ENCODE assay signal across 14 mouse cellular contexts in genomic region chr8:126571065-126571660, GRCm38 (mm10). TPM values are rescaled to one million over a fixed set of nuclear protein-coding genes. Genes with fewer than 3 reads are reported as not detected.
DNase-seq lines count a peak whose midpoint lies in the region; ATAC-seq lines count a peak whose summit lies in the region.
"Had no signal": no experiment of that assay in that cellular context is flagged by ENCODE, and none has a peak within 500 bp of the region (broad histone marks: within the 10 kb centered on the region; RNA-seq: fewer than 3 reads in every experiment).

No protein-coding gene starts in this region.

- no peak for ATAC-seq in midbrain, embryonic 16.5 days
- peak; percentile 20; the same call in 1 of the 2 replicates for ATAC-seq in liver, embryonic 16.5 days (ENCODE audit: low read depth)
- ATAC-seq: Patski had no signal

- intact Hi-C loops in heart, postnatal 14 days (cut with DNase I) = no loop called here

- 72% methylated on average over 15 of the region's 15 CpGs for WGBS in heart, embryonic 10.5 days
- WGBS in midbrain, embryonic 10.5 days = 86% methylated on average over 15 of the region's 15 CpGs
- WGBS in midbrain, embryonic 16.5 days = 87% methylated on average over 15 of the region's 15 CpGs
- 35% methylated on average over 15 of the region's 15 CpGs for WGBS in liver, embryonic 16.5 days (ENCODE audit: insufficient replicate concordance)

- no peaks in the 10 kb centered on the region for H3K27me3 ChIP-seq in heart, embryonic 10.5 days (ENCODE audit: insufficient read depth, poor library complexity, severe bottlenecking)
- H3K27me3 ChIP-seq in midbrain, embryonic 10.5 days (ENCODE audit: low read depth, poor library complexity, severe bottlenecking) = 0 out of 2 replicates have a peak, but pooled peaks cover 1% of the 10 kb centered on the region
- no peaks in the 10 kb centered on the region for H3K27me3 ChIP-seq in midbrain, embryonic 16.5 days (ENCODE audit: control insufficient read depth, insufficient read depth, low read depth, low read length)
- no peaks in the 10 kb centered on the region for H3K27me3 ChIP-seq in liver, embryonic 16.5 days (ENCODE audit: control insufficient read depth, insufficient read depth, low read depth, low read length)
- no peaks in the 10 kb centered on the region for H3K27me3 ChIP-seq in splenic B cell, adult 2 months (ENCODE audit: control insufficient read depth, insufficient read depth, low read length, poor library complexity, severe bottlenecking)
- H3K27me3 ChIP-seq: neural tube, embryonic 13.5 days; Patski had no signal

- peaks cover 41% of the 10 kb centered on the region for H3K4me1 ChIP-seq in heart, embryonic 10.5 days
- peaks cover 35% of the 10 kb centered on the region for H3K4me1 ChIP-seq in midbrain, embryonic 10.5 days
- H3K4me1 ChIP-seq in midbrain, embryonic 16.5 days (ENCODE audit: control insufficient read depth, insufficient read depth, low read length) = peaks cover 27% of the 10 kb centered on the region
- H3K4me1 ChIP-seq in liver, embryonic 16.5 days (ENCODE audit: control insufficient read depth, low read depth, low read length) = peaks cover 4% of the 10 kb centered on the region

- H3K27ac ChIP-seq in heart, embryonic 10.5 days = peak overlapping the region; percentile 30; the same call in 1 of the 2 replicates
- peak overlapping the region; percentile 77 for H3K27ac ChIP-seq in midbrain, embryonic 10.5 days (replicated peaks)
- H3K27ac ChIP-seq in midbrain, embryonic 16.5 days (ENCODE audit: low read length) = no peak overlapping the region
- no peak overlapping the region for H3K27ac ChIP-seq in liver, embryonic 16.5 days (ENCODE audit: low read length)
- H3K27ac ChIP-seq: neural tube, embryonic 13.5 days had no signal

- no peak for DNase-seq in heart, embryonic 10.5 days (ENCODE audit: low spot score)
- no peak for DNase-seq in heart, postnatal 14 days
- DNase-seq in midbrain, embryonic 10.5 days (ENCODE audit: low spot score) = no peak
- peak; percentile 45 for DNase-seq in splenic B cell, adult 2 months (ENCODE audit: low read depth, low spot score)
- DNase-seq in frontal cortex, postnatal 10 days (ENCODE audit: low spot score in 2 of 2) = no peak
- DNase-seq in embryo, embryonic 10.5 days (ENCODE audit: low spot score) = no peak
- DNase-seq: adrenal gland, adult 8-10 months; kidney, adult 2 months; left cerebral cortex, postnatal 4 days; thymus, postnatal 36 days had no signal

- no peak overlapping the region for H3K4me2 ChIP-seq in midbrain, embryonic 16.5 days (ENCODE audit: low read length)
- H3K4me2 ChIP-seq in liver, embryonic 16.5 days (ENCODE audit: low read depth, low read length) = no peak overlapping the region; the same call in 1 of the 2 replicates
- H3K4me2 ChIP-seq: neural tube, embryonic 13.5 days had no signal

- H3K36me3 ChIP-seq in heart, embryonic 10.5 days = no peaks in the 10 kb centered on the region
- H3K36me3 ChIP-seq in midbrain, embryonic 10.5 days = no peaks in the 10 kb centered on the region
- no peaks in the 10 kb centered on the region for H3K36me3 ChIP-seq in midbrain, embryonic 16.5 days (ENCODE audit: control insufficient read depth, insufficient read depth, low read length)
- no peaks in the 10 kb centered on the region for H3K36me3 ChIP-seq in liver, embryonic 16.5 days (ENCODE audit: control insufficient read depth, insufficient read depth)
- H3K36me3 ChIP-seq in splenic B cell, adult 2 months (ENCODE audit: control insufficient read depth, insufficient read depth, low read length, poor library complexity, severe bottlenecking) = no peaks in the 10 kb centered on the region
- H3K36me3 ChIP-seq: neural tube, embryonic 13.5 days had no signal

- no peaks in the 10 kb centered on the region for H3K9me3 ChIP-seq in heart, embryonic 10.5 days
- no peaks in the 10 kb centered on the region for H3K9me3 ChIP-seq in midbrain, embryonic 10.5 days (replicated peaks)
- H3K9me3 ChIP-seq in midbrain, embryonic 16.5 days (replicated peaks; ENCODE audit: control insufficient read depth, low read length, poor library complexity, severe bottlenecking) = no peaks in the 10 kb centered on the region
- no peaks in the 10 kb centered on the region for H3K9me3 ChIP-seq in liver, embryonic 16.5 days (replicated peaks; ENCODE audit: control insufficient read depth, low read length)
- H3K9me3 ChIP-seq: neural tube, embryonic 13.5 days had no signal

- no peak overlapping the region for H3K9ac ChIP-seq in midbrain, embryonic 16.5 days (ENCODE audit: low read depth, low read length)
- H3K9ac ChIP-seq in liver, embryonic 16.5 days (ENCODE audit: low read depth, low read length) = no peak overlapping the region
- H3K9ac ChIP-seq: neural tube, embryonic 13.5 days had no signal

- H3K4me3 ChIP-seq in heart, embryonic 10.5 days = no peak overlapping the region
- no peak overlapping the region for H3K4me3 ChIP-seq in midbrain, embryonic 10.5 days
- H3K4me3 ChIP-seq in midbrain, embryonic 16.5 days (ENCODE audit: low read depth, low read length) = no peak overlapping the region
- H3K4me3 ChIP-seq in liver, embryonic 16.5 days (ENCODE audit: low read depth, low read length) = no peak overlapping the region
- H3K4me3 ChIP-seq: neural tube, embryonic 13.5 days had no signal

RNA-seq across cellular contexts. Expression of gene Irf2bp2, which starts 22.6 kb away (rescaled TPM):
- 4.6 and 6.5 TPM in 2 replicates for polyA plus RNA-seq in heart, embryonic 10.5 days (2016; fragmentation: Nextera tagmentation; extraction: Ambion mirVana)
- 100 to 1,000 TPM; 124 to 140 TPM for total RNA-seq in heart, postnatal 14 days (2021)
- polyA plus RNA-seq in midbrain, embryonic 10.5 days (2016; fragmentation: Nextera tagmentation; extraction: Ambion mirVana) = 3.8 and 4.0 TPM in 2 replicates
- polyA plus RNA-seq in midbrain, embryonic 16.5 days (2015; fragmentation: Nextera tagmentation; extraction: Ambion mirVana) = 9.6 and 9.9 TPM in 2 replicates
- polyA plus RNA-seq in liver, embryonic 16.5 days (2015; fragmentation: Nextera tagmentation; extraction: Ambion mirVana) = 3.3 TPM in 2 replicates

Comparison
In these comparisons a context has a peak if more than half of its experiments do, and no peak if none do; other contexts are left out.
1. H3K27ac ChIP-seq: peak in heart, embryonic 10.5 days (single experiment) and midbrain, embryonic 10.5 days (single experiment); none in midbrain, embryonic 16.5 days (single experiment) and liver, embryonic 16.5 days (single experiment).